Mouse (Mus musculus) gastrocnemius, postnatal 10 days (tissue): ENCODE results near the gene Zcchc3. TPM values are rescaled to one million over a fixed set of nuclear protein-coding genes. Genes with fewer than 3 reads are reported as not detected.
"Not testable (repeated sequence)": the region's sequence is repeated elsewhere in the genome, so short reads cannot be mapped to it uniquely, and the experiment has no call there.

Experiments
- DNase-seq: peaks from one replicate; pipeline ENCODE4 v3.0.0; 2021; ENCODE audit warnings: mixed read lengths
- long read RNA-seq, 2 experiments: library from polyadenylated mRNA; stranded (forward); transcript quantifications; one replicate each; pipeline ENCODE4 v2.0.0; 2021
- total RNA-seq, 2 experiments: library from RNA; stranded (reverse); gene quantifications; 2 replicates each; pipeline ENCODE4 v1.2.3; 2021

Zcchc3 gene
- total RNA-seq = 1 to 10 TPM; 4.7 to 5.6 TPM
- long read RNA-seq, experiment 1, transcript Zcchc3-201 (1 exons, 3,073 nt) = major isoform, 22 of 22 reads
- long read RNA-seq, experiment 1, partial matches to known transcripts = 0 of 22 reads
- long read RNA-seq, experiment 1, other reads (novel, unspliced or antisense) = 0 of 22 reads
- long read RNA-seq, experiment 2, transcript Zcchc3-201 (1 exons, 3,073 nt) = major isoform, 14 of 14 reads
- long read RNA-seq, experiment 2, partial matches to known transcripts = 0 of 14 reads
- long read RNA-seq, experiment 2, other reads (novel, unspliced or antisense) = 0 of 14 reads

DNA sequence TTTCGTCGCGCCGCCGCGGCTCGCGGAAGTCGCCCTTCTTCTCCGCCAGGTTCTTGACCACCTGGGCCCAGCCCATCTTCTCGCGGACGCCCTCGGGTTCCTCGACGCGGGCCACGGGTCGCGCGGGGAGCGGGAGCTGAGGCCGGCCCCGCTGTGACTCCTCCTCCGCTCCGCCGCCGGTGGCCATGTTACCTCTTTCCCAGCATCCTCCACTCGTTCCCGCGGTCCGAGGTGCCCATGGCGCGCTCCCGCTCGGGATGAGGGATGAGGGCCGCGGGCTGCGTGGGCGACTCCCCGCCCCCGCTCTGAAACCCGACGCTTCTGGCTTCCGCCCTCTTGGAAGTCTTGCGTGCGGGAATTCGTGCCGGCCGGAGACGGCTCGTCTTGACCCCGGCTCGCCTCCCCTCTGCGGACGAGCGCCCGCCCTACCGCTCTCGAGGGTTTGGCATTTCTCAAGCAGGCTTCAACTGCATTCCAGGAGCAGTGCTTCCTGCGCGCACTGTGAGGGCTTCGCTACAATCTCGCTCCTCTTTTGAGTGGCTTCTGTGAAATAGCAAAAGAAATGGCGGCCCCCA, at the start of gene Zcchc3:
Gene Zcchc3, minus strand, starts transcription at position 437 of the 575 bp plus-strand sequence.
- peak; percentile 84 for DNase-seq

DNA sequence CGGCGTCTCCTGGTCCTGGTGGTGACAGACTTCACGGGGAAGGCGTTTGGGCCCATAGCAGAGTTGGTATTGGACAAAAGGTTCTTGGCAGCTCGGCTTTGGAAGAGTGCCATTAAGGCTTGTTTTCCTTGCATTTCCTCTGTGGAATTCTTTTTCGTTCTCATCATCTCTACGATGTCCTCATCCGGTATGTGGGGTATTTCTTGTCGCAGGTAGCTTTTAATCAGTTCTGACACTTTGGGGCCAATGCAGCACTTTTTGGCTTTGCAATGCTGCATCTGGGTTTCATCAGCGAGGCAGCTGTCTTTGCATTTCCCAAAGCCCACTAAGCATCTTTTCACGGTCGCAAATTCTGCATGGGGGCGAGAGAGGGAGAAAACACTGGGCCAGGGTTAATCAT, 44.4 kb upstream of the Zcchc3 start:
- no peak for DNase-seq

DNA sequence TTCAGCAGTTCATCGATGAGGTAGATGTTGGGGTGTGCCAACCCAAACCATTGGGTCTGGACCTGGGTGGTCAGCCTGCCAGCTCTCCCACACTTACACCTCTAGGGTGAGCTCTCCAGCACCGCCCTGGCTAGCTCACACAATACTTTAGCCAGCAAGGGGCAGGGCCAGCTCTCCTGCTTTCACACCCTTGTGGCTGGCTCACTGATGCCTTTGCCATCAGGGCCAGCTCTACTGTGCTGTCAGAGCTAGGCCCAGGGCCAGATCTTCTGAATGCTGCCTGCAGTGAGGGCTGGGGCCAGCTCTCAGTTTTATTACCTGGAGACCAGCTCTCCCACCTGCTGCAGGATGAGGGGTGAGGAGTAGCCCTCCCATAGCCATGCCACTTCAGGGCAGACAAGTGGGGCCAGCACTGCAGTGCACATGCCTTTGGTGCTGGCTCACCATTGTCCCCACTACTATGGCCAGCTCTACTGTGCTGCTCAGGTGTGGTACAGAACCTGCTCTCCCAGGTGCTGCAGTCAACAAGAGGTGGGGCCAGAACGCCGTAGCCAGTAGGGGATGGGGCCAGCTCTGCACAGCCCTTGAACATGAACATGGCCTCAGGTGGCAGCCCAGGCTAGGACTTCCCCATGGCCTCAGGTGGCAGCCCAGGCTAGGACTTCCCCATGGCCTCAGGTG, 37.4 kb upstream of the Zcchc3 start:
- DNase-seq = peak; percentile 17

DNA sequence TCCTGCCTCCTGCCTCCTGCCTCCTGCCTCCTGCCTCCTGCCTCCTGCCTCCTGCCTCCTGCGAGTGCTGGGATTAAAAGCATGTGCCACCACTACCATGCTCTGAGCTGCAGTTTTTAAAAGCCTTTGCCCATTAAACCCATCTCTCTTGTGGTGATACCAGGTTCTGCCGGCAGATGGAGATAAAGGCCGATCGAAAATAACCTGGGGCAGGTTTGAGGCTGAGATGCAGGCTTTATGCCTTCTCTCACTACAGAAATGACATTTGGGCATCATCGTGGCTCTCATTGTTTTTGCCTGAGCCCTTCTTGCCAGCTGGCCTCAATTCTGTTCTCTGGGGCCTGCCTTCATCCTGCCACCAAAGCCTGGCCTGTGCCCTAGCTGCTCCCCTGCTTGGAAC, 35.4 kb upstream of the Zcchc3 start:
- peak; percentile 53 for DNase-seq

DNA sequence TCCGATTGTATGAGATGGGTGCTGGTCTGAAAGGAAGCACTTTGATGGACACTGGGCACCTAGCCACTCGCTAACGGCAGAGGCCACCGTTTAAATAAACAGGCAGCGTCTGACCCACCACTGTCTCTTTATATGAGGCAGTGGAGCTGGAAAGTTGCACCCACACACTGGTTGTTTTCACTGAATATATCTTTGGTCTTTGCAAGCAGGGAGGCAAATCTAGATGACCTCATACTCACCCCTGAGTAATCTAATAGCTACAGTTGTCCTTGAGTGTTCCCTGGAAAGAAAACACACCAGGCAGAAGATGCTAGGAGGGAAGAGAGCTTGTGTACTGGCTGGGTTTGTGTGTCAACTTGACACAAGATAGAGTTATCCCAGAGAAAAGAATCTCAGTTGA, 32.6 kb upstream of the Zcchc3 start:
- no peak for DNase-seq

DNA sequence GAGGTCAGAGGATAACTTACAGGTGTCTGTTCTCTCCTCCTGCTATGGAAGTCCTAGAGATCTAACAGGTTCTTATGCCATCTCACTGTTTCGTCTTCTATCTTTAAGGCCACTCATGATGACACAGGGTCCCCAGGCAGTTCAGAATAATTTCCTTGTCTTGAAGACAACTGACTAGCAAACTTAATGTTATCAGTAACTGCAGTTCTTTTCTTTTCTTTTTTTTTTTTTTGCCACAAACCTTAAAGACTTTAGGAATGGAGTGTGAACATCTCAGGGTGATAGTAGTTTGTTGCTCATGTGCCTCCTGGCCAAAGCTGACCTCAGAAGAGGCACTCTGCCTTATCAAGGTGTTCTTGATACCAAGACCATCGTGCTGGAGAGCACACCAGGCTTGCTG, 31.8 kb upstream of the Zcchc3 start:
- no peak for DNase-seq

DNA sequence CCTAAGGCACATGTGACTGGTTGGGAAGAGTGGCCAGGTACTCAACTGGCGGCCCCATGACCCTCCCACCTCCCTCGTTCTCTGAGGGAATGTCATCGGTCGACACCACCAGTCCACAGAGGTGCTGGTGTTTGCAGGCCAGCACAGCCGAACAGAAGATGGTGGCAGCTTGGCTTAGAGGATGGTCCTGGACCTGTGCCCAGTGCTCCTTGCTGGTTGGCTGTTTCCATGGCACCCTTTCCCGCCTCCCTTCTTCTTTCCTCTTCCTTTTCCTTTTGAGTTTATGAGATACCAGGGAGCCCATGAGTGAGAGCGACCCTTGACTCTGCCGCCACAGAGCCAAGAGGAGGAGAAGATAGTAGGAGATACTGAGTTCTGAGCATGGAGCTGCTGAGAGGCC, 28.5 kb upstream of the Zcchc3 start:
- no peak for DNase-seq

DNA sequence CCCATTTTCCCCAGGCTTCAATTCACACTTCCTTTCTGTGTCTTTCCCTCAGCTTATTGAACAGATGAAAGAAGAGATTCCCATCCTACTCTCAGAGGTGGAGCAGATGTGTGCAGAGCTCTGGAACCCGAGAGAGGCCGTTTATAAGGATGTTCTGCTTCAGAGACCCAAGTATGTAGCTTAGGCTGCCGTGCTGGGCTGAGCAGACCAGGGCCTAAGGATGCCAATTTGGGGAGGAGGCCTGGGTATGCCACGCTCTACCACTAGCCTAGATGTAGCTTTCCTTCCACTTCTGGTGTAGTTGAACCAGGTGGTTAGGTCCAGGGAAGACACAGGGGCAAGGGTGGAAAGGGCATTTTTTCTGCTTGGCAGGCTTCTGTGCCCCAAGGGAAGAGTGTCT, 27.5 kb upstream of the Zcchc3 start:
- no peak for DNase-seq

DNA sequence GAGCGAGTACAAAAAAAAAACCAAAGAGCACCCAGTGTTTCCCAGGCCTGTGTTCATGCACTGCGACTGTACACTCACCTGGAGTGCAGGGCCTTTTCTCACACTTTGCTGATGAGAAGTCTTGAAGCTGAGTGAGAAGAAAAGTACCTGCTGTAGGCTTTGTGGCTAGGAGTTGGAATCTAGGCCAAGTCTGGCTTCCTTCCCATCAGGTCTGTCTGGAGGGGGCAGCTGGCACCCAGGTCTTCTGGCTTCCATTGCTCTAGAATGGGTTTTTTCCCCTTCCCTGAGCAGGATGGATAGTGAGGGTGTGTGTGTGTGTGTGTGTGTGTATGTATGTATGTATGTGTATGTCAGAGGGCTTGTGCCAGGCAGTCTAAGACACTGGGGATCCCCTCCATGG, 25.0 kb upstream of the Zcchc3 start:
- DNase-seq = no peak

DNA sequence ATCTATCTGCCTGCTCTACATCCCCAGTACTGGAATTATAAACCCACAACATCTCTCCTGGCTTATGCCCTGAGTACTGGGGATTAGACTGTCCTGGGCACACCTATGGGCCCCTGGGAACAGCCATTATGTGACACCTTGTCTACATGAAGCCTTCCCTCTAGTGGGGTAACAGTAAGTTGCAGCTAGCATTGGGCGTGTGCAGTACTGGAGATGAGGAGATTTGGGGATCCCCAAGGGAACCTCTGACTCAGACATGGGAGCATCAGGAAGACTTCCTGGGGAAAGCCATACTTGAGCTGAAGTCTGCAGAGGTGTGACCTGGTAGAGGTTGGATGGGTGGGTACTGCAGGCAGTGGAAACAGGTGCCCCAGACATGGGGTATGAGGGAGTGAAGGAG, 24.1 kb upstream of the Zcchc3 start:
- no peak for DNase-seq

DNA sequence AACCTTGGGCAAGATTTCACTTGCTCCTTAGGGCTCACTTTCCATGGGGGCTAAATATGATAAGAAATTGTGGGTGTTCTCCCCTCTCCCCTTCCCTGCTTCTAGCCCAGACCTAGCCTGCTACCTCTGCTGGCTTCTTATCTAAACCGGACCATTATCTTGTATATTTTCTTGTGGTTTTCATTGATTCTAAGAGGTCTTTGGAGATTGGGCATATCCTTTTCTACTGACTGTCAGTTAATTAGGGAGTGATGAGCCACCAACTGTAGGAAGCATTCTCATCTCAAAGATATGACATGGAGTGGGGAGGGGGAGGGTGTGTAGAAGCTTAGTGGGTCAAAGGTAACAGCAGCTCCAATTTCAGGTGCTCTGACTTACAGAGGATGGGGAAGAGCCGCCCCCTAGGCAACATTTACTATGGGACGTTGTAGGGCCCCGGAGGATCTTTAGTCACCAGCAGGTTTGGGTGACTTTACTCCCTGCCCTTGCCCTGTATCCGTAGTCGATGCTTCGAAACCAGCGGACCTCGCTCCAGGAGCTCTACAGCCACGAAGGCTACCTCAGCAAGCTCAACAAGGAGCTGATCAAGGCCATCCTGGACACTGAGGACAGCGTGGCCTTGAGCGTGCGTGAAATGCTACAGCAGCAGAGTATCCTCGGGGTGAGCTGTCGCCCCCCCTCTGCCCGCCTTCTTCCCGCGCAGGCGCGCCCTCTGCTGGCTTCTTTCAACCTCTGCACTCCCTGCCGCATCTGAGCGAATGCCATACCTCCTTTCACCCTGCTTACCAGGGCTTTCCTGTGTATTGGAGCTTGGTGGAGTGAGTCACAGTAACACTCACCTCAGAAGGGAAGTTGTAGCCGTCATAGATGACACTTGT, 22.4 kb upstream of the Zcchc3 start:
- peak; percentile 91 for DNase-seq

DNA sequence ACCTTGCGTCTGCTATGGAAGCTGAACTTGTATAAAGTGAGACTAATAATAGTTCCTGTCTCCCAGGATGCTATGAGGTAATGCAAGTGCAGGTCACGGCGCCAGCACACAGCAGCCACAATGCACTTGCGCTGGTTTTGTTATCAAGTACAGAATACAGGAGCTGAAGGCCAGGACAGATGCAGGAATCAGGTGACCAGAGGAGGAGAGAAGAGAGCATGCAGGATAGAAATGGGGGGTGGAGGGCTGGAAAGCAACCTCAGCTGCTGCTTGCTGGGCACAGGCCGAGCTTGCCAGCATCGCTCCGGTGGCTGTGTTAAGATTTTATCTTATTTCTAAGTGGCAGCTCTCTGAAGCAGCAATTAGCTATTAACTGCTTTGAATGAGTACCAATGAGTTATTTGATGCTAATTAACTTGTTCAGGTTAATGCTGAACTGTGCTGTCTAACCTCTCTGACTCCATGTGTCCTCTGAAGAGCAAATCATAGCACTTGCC, 21.6 kb upstream of the Zcchc3 start:
- DNase-seq = no peak

DNA sequence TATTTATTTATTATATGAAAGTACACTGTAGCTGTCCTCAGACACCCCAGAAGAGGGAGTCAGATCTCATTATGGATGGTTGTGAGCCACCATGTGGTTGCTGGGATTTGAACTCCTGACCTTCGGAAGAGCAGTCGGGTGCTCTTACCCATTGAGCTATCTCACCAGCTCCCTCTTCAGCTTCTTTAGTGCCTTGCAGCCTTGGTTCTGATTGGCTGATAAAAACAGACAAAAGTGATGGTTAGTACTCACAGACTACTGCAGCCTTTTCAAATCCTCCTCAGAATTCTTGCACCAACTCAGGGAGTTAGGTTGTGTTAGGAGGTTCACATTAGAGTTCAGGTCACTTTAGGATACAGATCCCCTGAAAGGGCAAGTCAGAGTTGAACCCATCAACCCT, 13.7 kb upstream of the Zcchc3 start:
- not testable (repeated sequence) for DNase-seq

DNA sequence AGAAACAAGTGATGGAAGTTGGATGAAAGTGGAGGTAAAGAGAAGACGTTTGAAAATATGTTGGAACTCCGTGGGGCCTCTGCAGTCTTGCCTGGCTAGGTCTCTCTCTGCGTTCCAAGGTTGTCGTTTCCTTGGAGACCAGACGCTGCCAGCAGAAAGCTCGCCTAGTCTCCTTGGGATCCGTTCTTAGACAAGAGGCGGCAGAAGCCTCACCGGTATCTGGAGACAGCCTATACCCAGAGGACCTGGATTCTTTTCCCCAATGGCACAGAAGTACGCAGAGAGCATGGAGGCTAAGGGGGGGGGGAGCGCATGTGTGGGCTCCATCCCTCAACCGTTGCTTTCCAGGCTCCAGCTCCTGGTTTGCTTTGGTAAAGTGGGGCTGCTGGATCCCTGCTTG, 12.7 kb upstream of the Zcchc3 start:
- no peak for DNase-seq

DNA sequence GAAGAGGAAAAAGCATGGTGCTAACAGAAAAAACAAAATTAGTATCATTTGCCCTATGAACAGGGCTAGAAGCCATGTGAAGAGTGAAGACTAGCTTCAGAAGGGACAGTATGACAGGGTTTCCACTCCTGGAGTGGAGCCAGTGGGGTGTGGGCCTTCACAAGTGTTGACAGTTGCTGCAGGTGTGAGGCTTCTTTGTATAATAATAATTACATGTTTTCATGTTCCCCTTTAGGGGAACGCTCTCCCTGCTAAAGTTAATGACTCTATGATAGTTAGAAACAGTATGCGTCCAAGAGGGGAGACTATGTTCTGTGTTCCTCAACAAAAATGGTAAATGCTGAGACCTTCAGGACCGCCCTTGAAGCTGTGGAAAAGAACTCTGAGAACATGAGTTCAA, 959 bp upstream of the Zcchc3 start:
- no peak for DNase-seq

DNA sequence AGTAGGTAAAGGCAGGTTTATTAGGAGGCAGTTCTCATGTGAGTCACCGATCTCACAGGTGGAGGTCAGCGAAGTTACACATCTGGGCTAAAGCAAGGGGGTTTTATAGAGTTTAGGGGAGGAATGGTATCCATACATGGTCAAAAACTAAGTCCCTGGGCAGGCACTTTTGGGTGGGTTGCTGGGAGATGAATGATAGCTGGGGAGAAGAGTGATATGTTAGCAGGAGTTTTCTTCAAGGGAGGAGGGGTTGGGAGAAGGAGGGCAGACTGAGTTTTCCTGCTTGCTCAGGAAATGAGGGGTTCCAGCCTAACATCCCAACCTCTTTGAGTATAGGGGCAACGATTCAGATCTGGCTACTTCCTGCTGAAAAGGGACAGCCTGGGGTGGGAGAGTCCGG, 460 bp upstream of the Zcchc3 start, which contains the start of gene 6820408C15Rik:
Gene 6820408C15Rik, plus strand, starts transcription at position 301 of the 400 bp plus-strand sequence.
- DNase-seq = no peak

DNA sequence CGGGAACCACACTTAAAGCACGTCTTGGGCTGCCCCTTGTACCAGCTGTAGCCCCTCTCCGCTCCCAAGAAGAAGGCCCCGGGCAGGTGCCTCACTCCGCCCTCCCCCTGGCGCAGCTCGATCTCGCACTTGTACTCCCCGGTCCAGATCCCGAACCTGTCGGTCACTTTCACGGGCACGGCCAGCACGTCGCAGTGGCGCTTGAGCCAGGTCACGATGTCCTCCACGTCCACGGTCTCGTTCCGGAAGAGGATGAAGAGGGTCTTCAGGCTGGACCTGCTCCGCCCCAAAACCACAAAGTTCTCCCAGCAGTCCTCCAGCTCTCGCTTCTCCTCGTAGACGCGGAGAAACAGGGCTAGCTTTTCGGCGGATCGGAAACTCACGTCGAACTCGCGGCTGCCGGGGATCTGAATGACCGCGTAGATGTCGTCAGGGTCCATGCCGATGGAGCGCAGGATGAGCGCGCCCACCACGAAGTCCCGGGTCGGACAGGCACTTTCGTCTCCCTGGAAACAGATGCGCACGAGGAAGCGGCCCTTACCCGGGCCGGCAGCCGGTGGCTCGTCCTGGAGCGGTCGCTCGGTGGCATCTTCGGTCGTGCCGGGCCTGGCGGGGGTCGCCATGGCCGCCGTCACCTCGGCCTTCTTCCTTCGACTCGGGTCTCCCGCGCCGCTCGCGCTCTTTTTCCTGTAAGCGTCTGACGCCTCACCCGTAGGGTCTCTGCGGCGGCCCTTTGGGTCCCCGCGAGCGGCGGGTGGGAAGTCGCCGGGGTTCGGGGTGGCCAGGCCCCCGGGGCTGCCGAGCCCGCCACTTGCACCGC, 852 bp downstream of the Zcchc3 start:
- DNase-seq = no peak

DNA sequence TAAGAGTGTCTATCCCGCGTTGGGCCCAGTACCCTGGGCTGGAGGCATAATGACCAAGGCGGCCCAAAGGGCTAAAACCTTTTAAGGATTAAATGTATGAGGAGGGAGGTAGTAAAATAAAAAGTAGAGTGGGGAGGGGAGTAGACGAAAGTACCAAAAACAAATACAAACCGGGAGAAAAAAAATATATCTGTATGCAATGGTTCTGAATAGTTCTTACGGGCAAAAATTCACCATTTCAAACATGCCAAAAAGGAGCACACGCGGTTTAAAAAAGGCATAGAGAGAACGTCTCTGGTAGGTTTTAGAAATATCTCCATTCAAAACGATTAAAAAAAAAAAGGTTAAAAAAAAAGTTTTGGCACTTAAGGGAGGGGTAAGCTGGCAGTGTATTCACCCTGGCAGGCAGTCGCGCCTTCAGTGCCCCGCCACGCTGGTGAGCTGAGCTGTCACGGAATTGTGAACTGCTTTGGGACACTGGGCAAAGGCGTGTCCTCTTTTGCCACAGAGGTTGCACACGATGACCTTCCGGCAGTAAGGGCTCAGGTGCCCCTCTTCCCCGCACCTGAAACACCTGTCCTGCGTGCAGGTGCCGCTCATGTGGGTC, 1.6 kb downstream of the Zcchc3 start:
- DNase-seq = no peak

DNA sequence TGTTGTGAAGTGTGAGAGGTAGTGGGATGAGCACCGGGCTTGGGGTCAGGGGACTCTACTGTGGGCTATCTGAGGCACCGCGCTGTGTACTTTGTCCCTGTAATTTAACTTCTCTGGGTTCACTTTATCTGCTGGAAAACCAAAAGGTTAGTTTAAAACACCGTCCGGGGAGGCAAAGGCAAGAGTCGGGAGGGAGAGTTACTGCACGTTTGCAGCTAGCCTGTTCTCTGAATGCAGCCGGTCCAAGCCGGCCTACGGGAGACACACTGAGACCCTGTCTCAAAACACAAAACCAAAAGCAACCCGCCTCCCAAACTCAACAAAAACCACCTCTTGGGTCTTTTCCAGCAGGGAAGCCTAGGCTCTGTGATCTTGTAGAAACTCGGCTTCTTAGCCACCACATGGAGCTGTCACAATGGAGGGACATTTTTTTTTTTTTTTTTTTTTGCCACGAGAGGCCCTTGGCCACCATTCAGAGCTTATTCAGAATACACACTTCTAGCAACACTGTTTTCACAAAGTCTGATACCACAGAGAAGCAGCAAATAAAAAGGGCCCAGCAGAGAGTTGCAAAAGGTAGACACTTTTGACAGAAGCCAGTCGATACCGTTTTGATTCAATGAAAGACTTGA, 2.2 kb downstream of the Zcchc3 start:
- DNase-seq = no peak

DNA sequence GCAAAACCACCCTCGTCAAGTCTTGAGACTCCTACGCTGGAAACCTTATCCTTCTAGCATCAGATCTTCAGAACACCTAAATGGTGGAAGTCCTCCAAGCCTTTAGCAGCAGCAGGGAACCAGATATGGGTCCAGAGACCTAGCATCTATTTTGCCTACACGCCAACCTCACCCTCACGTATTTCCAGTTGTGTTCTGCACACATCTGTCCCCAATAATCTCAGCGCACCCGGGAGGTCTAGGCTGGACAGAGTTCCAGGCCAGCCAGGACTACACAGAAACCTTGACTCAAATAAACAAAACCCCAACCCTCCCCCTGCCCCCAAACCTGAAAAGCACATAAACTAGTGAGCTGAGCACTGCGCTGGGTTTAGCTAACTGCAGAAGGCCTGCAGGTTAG, 3.4 kb downstream of the Zcchc3 start:
- DNase-seq = no peak

DNA sequence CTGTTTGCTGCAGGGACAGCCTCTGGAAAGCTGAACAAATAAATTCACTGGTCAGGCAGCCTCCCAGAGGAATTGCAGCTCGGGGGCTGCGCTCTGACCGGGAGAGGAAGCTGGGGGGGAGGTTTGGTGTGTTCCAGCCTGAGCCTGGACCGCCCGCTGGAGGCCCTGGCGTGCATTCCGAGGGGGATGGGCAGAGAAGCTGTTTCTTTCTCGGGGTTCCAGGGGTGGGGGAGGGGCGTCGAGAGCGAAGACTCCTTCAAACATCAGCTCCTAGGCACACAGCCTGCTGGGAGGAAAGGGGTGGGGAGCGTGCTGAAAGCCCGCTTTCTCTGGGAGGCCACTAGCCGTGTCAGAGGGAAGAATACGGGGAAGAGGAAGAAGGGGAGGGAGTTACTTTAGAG, 3.9 kb downstream of the Zcchc3 start:
- peak; percentile 85 for DNase-seq
